In the genomic region with DNA sequence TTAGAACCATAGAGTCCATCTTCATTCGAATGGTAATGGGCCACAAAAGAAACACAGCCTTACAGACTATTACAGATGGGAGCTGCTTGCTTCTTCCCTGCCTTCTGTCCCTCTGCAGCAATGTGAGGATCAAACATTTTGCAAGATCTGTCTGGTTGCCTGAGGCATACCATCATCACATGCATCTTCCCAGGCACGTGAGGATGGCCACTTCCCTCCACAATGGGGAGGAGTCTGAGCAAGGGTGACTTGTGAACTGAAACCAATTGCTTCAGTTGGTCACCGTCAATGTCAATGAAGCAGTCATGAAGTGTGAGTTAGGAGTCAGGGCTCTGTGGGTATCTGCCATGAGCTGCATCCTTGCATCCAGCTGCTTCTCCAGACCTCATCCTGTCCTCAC, we compare ENCODE assay signal across 31 mouse cellular contexts.
DNase-seq lines count a peak whose midpoint lies in the region; ATAC-seq and TF ChIP-seq lines count a peak whose summit lies in the region.
"Had no signal": no experiment of that assay in that cellular context is flagged by ENCODE, and none has a peak within 500 bp of the region (broad histone marks: within the 10 kb centered on the region; RNA-seq: fewer than 3 reads in every experiment).

No protein-coding gene starts in this region.

- no peak overlapping the region for H3K27ac ChIP-seq in forebrain, embryonic 11.5 days (ENCODE audit: low read depth, low read length)
- no peak overlapping the region for H3K27ac ChIP-seq in forebrain, postnatal 0 days (ENCODE audit: low read depth, low read length)
- H3K27ac ChIP-seq in liver, embryonic 13.5 days = no peak overlapping the region
- H3K27ac ChIP-seq in liver, embryonic 12.5 days = no peak overlapping the region
- H3K27ac ChIP-seq in midbrain, embryonic 14.5 days (replicated peaks; ENCODE audit: low read depth, low read length) = no peak overlapping the region
- H3K27ac ChIP-seq: forebrain, embryonic 13.5 days; heart, embryonic 13.5 days; hindbrain, embryonic 10.5 days; hindbrain, embryonic 15.5 days; kidney, embryonic 15.5 days; layer of hippocampus, adult 2 months; limb, embryonic 13.5 days; midbrain, embryonic 12.5 days; neural tube, embryonic 15.5 days; stomach, embryonic 15.5 days had no signal

- no peak for TF ChIP-seq CTCF in forebrain, postnatal 0 days (IDR thresholded peaks at IDR 0.05; ENCODE audit: low read depth)

- no peak overlapping the region for H3K4me2 ChIP-seq in forebrain, embryonic 11.5 days (ENCODE audit: low read depth, low read length, severe bottlenecking)
- no peak overlapping the region for H3K4me2 ChIP-seq in forebrain, postnatal 0 days (ENCODE audit: low read depth)
- no peak overlapping the region for H3K4me2 ChIP-seq in liver, embryonic 13.5 days
- H3K4me2 ChIP-seq in liver, embryonic 12.5 days = no peak overlapping the region
- H3K4me2 ChIP-seq in midbrain, embryonic 14.5 days (ENCODE audit: low read length) = no peak overlapping the region
- H3K4me2 ChIP-seq: forebrain, embryonic 13.5 days; heart, embryonic 13.5 days; hindbrain, embryonic 15.5 days; kidney, embryonic 15.5 days; limb, embryonic 13.5 days; midbrain, embryonic 12.5 days; neural tube, embryonic 15.5 days; stomach, embryonic 15.5 days had no signal

- DNase-seq in forebrain, embryonic 11.5 days (ENCODE audit: low spot score) = peak; percentile 3
- DNase-seq in forebrain, postnatal 0 days = no peak
- DNase-seq in liver, embryonic 13.5 days = no peak
- DNase-seq in layer of hippocampus, postnatal 14 days (ENCODE audit: low spot score in 2 of 2) = no peak
- no peak for DNase-seq in midbrain, embryonic 14.5 days
- DNase-seq: adrenal gland, adult 8-10 months; cerebellum, adult 11 months; cerebellum, adult 9-11 months; gastrocnemius, postnatal 14 days; heart, postnatal 10 days; kidney, adult 18-20 months; kidney, postnatal 36 days; retina, postnatal 1 day; right cerebral cortex, postnatal 14 days had no signal

- no peaks in the 10 kb centered on the region for H3K36me3 ChIP-seq in forebrain, embryonic 11.5 days (ENCODE audit: control insufficient read depth, insufficient read depth, low read length)
- no peaks in the 10 kb centered on the region for H3K36me3 ChIP-seq in forebrain, postnatal 0 days (ENCODE audit: insufficient read depth)
- no peaks in the 10 kb centered on the region for H3K36me3 ChIP-seq in liver, embryonic 13.5 days
- H3K36me3 ChIP-seq in liver, embryonic 12.5 days = no peaks in the 10 kb centered on the region
- no peaks in the 10 kb centered on the region for H3K36me3 ChIP-seq in midbrain, embryonic 14.5 days (ENCODE audit: control insufficient read depth, insufficient read depth, low read length)
- H3K36me3 ChIP-seq: G1E; heart, embryonic 13.5 days; hindbrain, embryonic 10.5 days; hindbrain, embryonic 15.5 days; kidney, embryonic 15.5 days; limb, embryonic 13.5 days; midbrain, embryonic 12.5 days; neural tube, embryonic 15.5 days; stomach, embryonic 15.5 days had no signal

- no peak for ATAC-seq in forebrain, embryonic 11.5 days (replicated peaks; ENCODE audit: low FRiP score)
- no peak for ATAC-seq in forebrain, postnatal 0 days
- ATAC-seq in liver, embryonic 13.5 days (ENCODE audit: low read depth) = 0 out of 2 replicates have a peak, but pooled peaks have one; percentile 20
- no peak for ATAC-seq in liver, embryonic 12.5 days
- peak; percentile 50 for ATAC-seq in granulocyte monocyte progenitor cell, adult 5-6 weeks (replicated peaks; ENCODE audit: poor library complexity, severe bottlenecking)
- peak; percentile 49 for ATAC-seq in monocyte, adult 5-6 weeks (replicated peaks; ENCODE audit: insufficient number of reproducible peaks, low FRiP score, low TSS enrichment, poor library complexity, severe bottlenecking)
- no peak for ATAC-seq in midbrain, embryonic 14.5 days (ENCODE audit: low FRiP score, low TSS enrichment)
- ATAC-seq: forebrain, embryonic 13.5 days; inflammation-experienced regulatory T-cells, adult 6 months had no signal

- 0 out of 2 replicates have a peak, but pooled peaks cover 1% of the 10 kb centered on the region for H3K4me1 ChIP-seq in forebrain, embryonic 11.5 days (replicated peaks; ENCODE audit: control insufficient read depth, insufficient read depth, low read length)
- H3K4me1 ChIP-seq in forebrain, postnatal 0 days (ENCODE audit: insufficient read depth) = no peaks in the 10 kb centered on the region
- no peaks in the 10 kb centered on the region for H3K4me1 ChIP-seq in liver, embryonic 13.5 days (replicated peaks)
- H3K4me1 ChIP-seq in liver, embryonic 12.5 days = no peaks in the 10 kb centered on the region
- H3K4me1 ChIP-seq in midbrain, embryonic 14.5 days (ENCODE audit: control insufficient read depth, insufficient read depth, low read length) = no peaks in the 10 kb centered on the region
- H3K4me1 ChIP-seq: forebrain, embryonic 13.5 days; heart, embryonic 13.5 days; hindbrain, embryonic 10.5 days; hindbrain, embryonic 15.5 days; megakaryocyte, embryonic 14.5 days; midbrain, embryonic 12.5 days; neural tube, embryonic 15.5 days; stomach, embryonic 15.5 days had no signal

- 78% methylated on average over 3 of the region's 3 CpGs for WGBS in forebrain, embryonic 11.5 days
- 85% methylated on average over 3 of the region's 3 CpGs for WGBS in forebrain, postnatal 0 days
- WGBS in liver, embryonic 13.5 days (ENCODE audit: insufficient replicate concordance) = 53% methylated on average over 3 of the region's 3 CpGs
- 46% methylated on average over 3 of the region's 3 CpGs for WGBS in liver, embryonic 12.5 days (ENCODE audit: insufficient replicate concordance)
- 75% methylated on average over 3 of the region's 3 CpGs for WGBS in midbrain, embryonic 14.5 days

- no peaks in the 10 kb centered on the region for H3K9me3 ChIP-seq in forebrain, embryonic 11.5 days (ENCODE audit: control insufficient read depth, low read length)
- H3K9me3 ChIP-seq in forebrain, postnatal 0 days (ENCODE audit: low read length) = no peaks in the 10 kb centered on the region
- no peaks in the 10 kb centered on the region for H3K9me3 ChIP-seq in liver, embryonic 13.5 days (replicated peaks)
- no peaks in the 10 kb centered on the region for H3K9me3 ChIP-seq in liver, embryonic 12.5 days (replicated peaks)
- no peaks in the 10 kb centered on the region for H3K9me3 ChIP-seq in midbrain, embryonic 14.5 days (ENCODE audit: control insufficient read depth, low read length)
- H3K9me3 ChIP-seq: forebrain, embryonic 13.5 days; heart, embryonic 13.5 days; hindbrain, embryonic 10.5 days; hindbrain, embryonic 15.5 days; kidney, embryonic 15.5 days; limb, embryonic 13.5 days; midbrain, embryonic 12.5 days; neural tube, embryonic 15.5 days; stomach, embryonic 15.5 days had no signal

- H3K4me3 ChIP-seq in forebrain, embryonic 11.5 days (ENCODE audit: low read depth, low read length) = no peak overlapping the region
- H3K4me3 ChIP-seq in forebrain, postnatal 0 days (ENCODE audit: low read depth, low read length) = no peak overlapping the region
- H3K4me3 ChIP-seq in liver, embryonic 13.5 days (replicated peaks) = no peak overlapping the region
- H3K4me3 ChIP-seq in liver, embryonic 12.5 days = no peak overlapping the region
- no peak overlapping the region for H3K4me3 ChIP-seq in midbrain, embryonic 14.5 days (replicated peaks; ENCODE audit: low read depth, low read length)
- H3K4me3 ChIP-seq: erythroblast, embryonic 14.5 days; forebrain, embryonic 13.5 days; heart, embryonic 13.5 days; hindbrain, embryonic 10.5 days; hindbrain, embryonic 15.5 days; kidney, embryonic 15.5 days; layer of hippocampus, adult 2 months; limb, embryonic 13.5 days; midbrain, embryonic 12.5 days; neural tube, embryonic 15.5 days; stomach, embryonic 15.5 days had no signal

- H3K9ac ChIP-seq in forebrain, embryonic 11.5 days (ENCODE audit: low read length) = no peak overlapping the region
- no peak overlapping the region for H3K9ac ChIP-seq in forebrain, postnatal 0 days
- H3K9ac ChIP-seq in liver, embryonic 13.5 days = no peak overlapping the region
- no peak overlapping the region for H3K9ac ChIP-seq in liver, embryonic 12.5 days
- no peak overlapping the region for H3K9ac ChIP-seq in midbrain, embryonic 14.5 days (replicated peaks; ENCODE audit: low read length)
- H3K9ac ChIP-seq: forebrain, embryonic 13.5 days; heart, embryonic 13.5 days; hindbrain, embryonic 15.5 days; kidney, embryonic 15.5 days; limb, embryonic 13.5 days; midbrain, embryonic 12.5 days; neural tube, embryonic 15.5 days; stomach, embryonic 15.5 days had no signal

- H3K27me3 ChIP-seq in forebrain, embryonic 11.5 days (ENCODE audit: control insufficient read depth, insufficient read depth, low read length) = no peaks in the 10 kb centered on the region
- no peaks in the 10 kb centered on the region for H3K27me3 ChIP-seq in forebrain, postnatal 0 days (ENCODE audit: insufficient read depth, low read length)
- no peaks in the 10 kb centered on the region for H3K27me3 ChIP-seq in liver, embryonic 13.5 days
- H3K27me3 ChIP-seq in liver, embryonic 12.5 days (replicated peaks) = no peaks in the 10 kb centered on the region
- no peaks in the 10 kb centered on the region for H3K27me3 ChIP-seq in midbrain, embryonic 14.5 days (ENCODE audit: control insufficient read depth, insufficient read depth, low read length)
- H3K27me3 ChIP-seq: forebrain, embryonic 13.5 days; heart, embryonic 13.5 days; hindbrain, embryonic 15.5 days; kidney, embryonic 15.5 days; megakaryocyte, embryonic 14.5 days; midbrain, embryonic 12.5 days; stomach, embryonic 15.5 days had no signal

Comparison
In these comparisons a context has a peak if more than half of its experiments do, and no peak if none do; other contexts are left out.
1. ATAC-seq: peak in liver, embryonic 13.5 days (single experiment), granulocyte monocyte progenitor cell, adult 5-6 weeks (single experiment) and monocyte, adult 5-6 weeks (single experiment); none in forebrain, embryonic 11.5 days (single experiment), forebrain, postnatal 0 days (single experiment), liver, embryonic 12.5 days (single experiment) and midbrain, embryonic 14.5 days (single experiment).